Mouse (Mus musculus) liver, postnatal 0 days (tissue): ENCODE measurements at regions not wholly inside any gene's neighbourhood (a gene's known extent, or its start where the extent isn't known, plus 50 kb on each side); places are given as distances from the start of the nearest gene placed in this dataset.

Experiments used
- ATAC-seq: fragments of 200-750 bp; cut with Nextera tagmentation; 2 replicates; pipeline ENCODE4 v1.8.0; 2017; ENCODE audit warnings: mild to moderate bottlenecking, moderate library complexity
- DNase-seq: peaks from one replicate; pipeline ENCODE4 v3.0.0-alpha.2; 2016
- H3K27ac ChIP-seq: fragments of 300-500 bp; sonication (generic); 2 replicates; pipeline ENCODE4 v1.5.1; 2014; ENCODE audit warnings: antibody characterized with exemption, moderate library complexity, mild to moderate bottlenecking, low read depth
- H3K27me3 ChIP-seq: fragments of 300-500 bp; sonication (generic); 2 replicates; pipeline ENCODE4 v1.6.1; 2014; ENCODE audit warnings: low read length, control low read depth, mixed read lengths; ENCODE audit not compliant: insufficient read depth
- H3K36me3 ChIP-seq: fragments of 300-500 bp; sonication (generic); replicated peaks from 2 replicates; pipeline ENCODE4 v1.6.1; 2014; ENCODE audit warnings: mild to moderate bottlenecking, control low read depth, low read length, moderate library complexity, mixed read lengths; ENCODE audit not compliant: insufficient read depth
- H3K4me1 ChIP-seq: fragments of 300-500 bp; sonication (generic); 2 replicates; pipeline ENCODE4 v1.6.1; 2014; ENCODE audit warnings: antibody characterized with exemption, mild to moderate bottlenecking, control low read depth; ENCODE audit not compliant: insufficient read depth
- H3K4me2 ChIP-seq: fragments of 300-500 bp; sonication (generic); 2 replicates; pipeline ENCODE4 v1.6.1; 2014; ENCODE audit warnings: low read depth, mild to moderate bottlenecking, low read length, moderate library complexity, mixed read lengths
- H3K4me3 ChIP-seq: fragments of 300-500 bp; sonication (generic); 2 replicates; pipeline ENCODE4 v1.5.1; 2014; ENCODE audit warnings: low read depth, low read length
- H3K9ac ChIP-seq: fragments of 300-500 bp; sonication (generic); replicated peaks from 2 replicates; pipeline ENCODE4 v1.6.1; 2014; ENCODE audit warnings: mild to moderate bottlenecking, moderate library complexity
- H3K9me3 ChIP-seq: fragments of 300-500 bp; sonication (generic); 2 replicates; pipeline ENCODE4 v1.6.1; 2016; ENCODE audit warnings: mild to moderate bottlenecking, control low read depth, low read length, mixed read lengths
- CTCF ChIP-seq: sonication (generic); IDR thresholded peaks from 2 replicates; pipeline ENCODE4 v1.5.1; 2016; ENCODE audit warnings: antibody characterized with exemption, low read depth
- EP300 ChIP-seq: IDR thresholded peaks from 2 replicates; pipeline ENCODE4 v1.6.1; 2016; ENCODE audit warnings: antibody characterized with exemption, low read depth, mild to moderate bottlenecking
- WGBS: fragments of 180-500 bp; shearing (Covaris S2); extraction: QIAGEN DNeasy Blood & Tissue Kit; methylation state at CpG from one replicate; pipeline ENCODE4 v1.1.7; 2014; ENCODE audit not compliant: insufficient replicate concordance; 5-methylcytosine and 5-hydroxymethylcytosine counted together

GRCm38 (mm10) chr1:73178810-73179209 is 163.1 kb upstream of the Tnp1 start:
- Histone ChIP-seq H3K4me2 (no peak overlapping the region), H3K9ac (no peak overlapping the region), H3K36me3 (no peaks in the 10 kb centered on the region), H3K4me1 (no peaks in the 10 kb centered on the region), H3K27me3 (no peaks in the 10 kb centered on the region), H3K27ac (no peak overlapping the region), H3K4me3 (no peak overlapping the region), H3K9me3 (no peaks in the 10 kb centered on the region)
- no peak for TF ChIP-seq CTCF
- TF ChIP-seq EP300 = no peak
- no peak for DNase-seq
- ATAC-seq = no peak
- 76% methylated on average over 3 of the region's 3 CpGs for WGBS

GRCm38 (mm10) chr1:73177076-73177475 is 161.4 kb upstream of the Tnp1 start:
- Histone ChIP-seq H3K4me2 (no peak overlapping the region), H3K9ac (no peak overlapping the region), H3K4me3 (no peak overlapping the region), H3K36me3 (no peaks in the 10 kb centered on the region), H3K4me1 (no peaks in the 10 kb centered on the region), H3K27me3 (no peaks in the 10 kb centered on the region), H3K27ac (no peak overlapping the region), H3K9me3 (no peaks in the 10 kb centered on the region)
- 77% methylated on average over 3 of the region's 3 CpGs for WGBS
- ATAC-seq (no peak), DNase-seq (no peak)
- TF ChIP-seq EP300 (no peak), CTCF (no peak)

GRCm38 (mm10) chr1:73170668-73171008 is 154.9 kb upstream of the Tnp1 start:
- DNase-seq (no peak), ATAC-seq (peak; percentile 10; the same call in 1 of the 2 replicates)
- TF ChIP-seq CTCF = no peak
- no peak for TF ChIP-seq EP300
- no peaks in the 10 kb centered on the region for H3K4me1 ChIP-seq
- H3K4me3 ChIP-seq = no peak overlapping the region
- WGBS = 65% methylated on average over 3 of the region's 3 CpGs
- no peaks in the 10 kb centered on the region for H3K27me3 ChIP-seq
- H3K36me3 ChIP-seq = no peaks in the 10 kb centered on the region
- H3K4me2 ChIP-seq = no peak overlapping the region
- no peak overlapping the region for H3K9ac ChIP-seq
- no peaks in the 10 kb centered on the region for H3K9me3 ChIP-seq
- no peak overlapping the region for H3K27ac ChIP-seq

GRCm38 (mm10) chr1:73169929-73170667 is 154.4 kb upstream of the Tnp1 start:
- 70% methylated on average over 6 of the region's 6 CpGs for WGBS
- Histone ChIP-seq H3K4me3 (no peak overlapping the region), H3K9ac (no peak overlapping the region), H3K27me3 (no peaks in the 10 kb centered on the region), H3K9me3 (no peaks in the 10 kb centered on the region), H3K27ac (no peak overlapping the region), H3K4me2 (no peak overlapping the region), H3K36me3 (no peaks in the 10 kb centered on the region), H3K4me1 (no peaks in the 10 kb centered on the region)
- TF ChIP-seq CTCF (no peak), EP300 (no peak)
- DNase-seq (no peak), ATAC-seq (peak; percentile 61; the same call in 1 of the 2 replicates)

GRCm38 (mm10) chr1:73169077-73169869 is 153.6 kb upstream of the Tnp1 start:
- no peaks in the 10 kb centered on the region for H3K4me1 ChIP-seq
- no peak for DNase-seq
- no peak overlapping the region for H3K4me3 ChIP-seq
- no peaks in the 10 kb centered on the region for H3K9me3 ChIP-seq
- no peaks in the 10 kb centered on the region for H3K27me3 ChIP-seq
- no peak overlapping the region for H3K4me2 ChIP-seq
- H3K36me3 ChIP-seq = no peaks in the 10 kb centered on the region
- H3K27ac ChIP-seq = no peak overlapping the region
- 67% methylated on average over 10 of the region's 10 CpGs for WGBS
- ATAC-seq = no peak
- TF ChIP-seq CTCF (no peak), EP300 (no peak)
- no peak overlapping the region for H3K9ac ChIP-seq

- Histone ChIP-seq H3K9ac (no peak overlapping the region), H3K27me3 (no peaks in the 10 kb centered on the region), H3K27ac (no peak overlapping the region), H3K9me3 (no peaks in the 10 kb centered on the region), H3K4me2 (no peak overlapping the region), H3K4me3 (no peak overlapping the region), H3K36me3 (no peaks in the 10 kb centered on the region), H3K4me1 (no peaks in the 10 kb centered on the region)
- no peak for DNase-seq
- no peak for ATAC-seq
- 84% methylated on average over 3 of the region's 3 CpGs for WGBS
- TF ChIP-seq CTCF (no peak), EP300 (no peak)
Measured at GRCm38 (mm10) chr1:73160199-73160598, 144.5 kb upstream of the Tnp1 start.
